Mouse (Mus musculus) central nervous system, embryonic 11.5 days (tissue): ENCODE data around the gene Slc5a7. TPM values are rescaled to one million over a fixed set of nuclear protein-coding genes. Genes with fewer than 3 reads are reported as not detected.

Source experiments
- polyA plus RNA-seq: library from polyadenylated mRNA; depleted of rRNA; stranded (reverse); fragments of >200 nt; gene quantifications from 2 replicates; pipeline ENCODE4 v1.2.3, GENCODE M21; 2012; rRNA removed

Slc5a7 gene
- 0.64 and 2.4 TPM in 2 replicates for polyA plus RNA-seq

DNA sequence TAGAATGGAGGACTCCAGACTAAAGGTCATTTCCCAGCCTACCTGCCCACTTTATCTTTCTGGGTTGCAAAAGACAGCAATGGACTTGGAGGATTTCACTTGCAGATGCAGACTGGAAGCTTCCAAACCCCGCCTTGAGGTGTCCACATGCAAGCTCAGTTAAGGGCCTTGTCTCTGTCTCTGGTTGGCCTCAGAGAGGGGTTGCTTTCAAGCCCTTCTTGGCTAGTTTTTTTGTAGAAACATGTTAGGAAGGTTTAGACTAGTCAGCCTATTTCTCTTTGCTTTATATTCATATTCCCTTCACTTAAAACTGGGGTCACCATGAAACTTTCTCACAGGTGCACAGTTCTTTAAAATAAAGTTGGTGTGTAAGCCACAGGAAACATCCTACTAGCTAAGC, at the start of gene Slc5a7:
Gene Slc5a7, minus strand, starts transcription at position 101 of the 400 bp plus-strand sequence.

